Mouse (Mus musculus): ENCODE measurements around the gene Usp39. TPM values are rescaled to one million over a fixed set of nuclear protein-coding genes. Genes with fewer than 3 reads are reported as not detected.

Gene Usp39
- total RNA-seq (2023) = 41.9 TPM

DNA sequence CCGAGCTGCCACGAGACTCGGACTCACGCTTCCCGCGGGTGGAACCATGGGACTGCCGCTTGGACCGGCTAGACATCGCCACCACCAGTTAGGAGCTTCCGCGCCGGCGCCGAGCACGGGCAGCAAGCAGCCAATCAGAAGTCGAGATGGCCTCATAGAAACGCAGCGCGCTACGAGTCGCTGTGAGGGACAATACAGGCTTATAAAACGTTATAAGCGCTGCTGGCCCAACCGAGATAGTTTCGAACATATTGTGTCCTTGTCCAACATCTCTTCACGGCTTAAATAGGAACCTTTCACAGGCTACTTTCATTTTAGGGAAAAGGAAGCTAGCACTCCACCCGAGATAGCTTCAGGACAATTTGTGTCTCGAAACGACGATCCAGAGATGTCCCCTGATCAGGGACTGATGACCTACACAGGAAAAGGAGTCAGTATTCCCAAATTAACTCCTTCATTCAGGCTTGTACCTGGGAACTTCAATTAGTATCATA lies at the start of gene Usp39:
Usp39 (minus strand) TSS at position 111 of the 494 bp plus-strand sequence.

DNA sequence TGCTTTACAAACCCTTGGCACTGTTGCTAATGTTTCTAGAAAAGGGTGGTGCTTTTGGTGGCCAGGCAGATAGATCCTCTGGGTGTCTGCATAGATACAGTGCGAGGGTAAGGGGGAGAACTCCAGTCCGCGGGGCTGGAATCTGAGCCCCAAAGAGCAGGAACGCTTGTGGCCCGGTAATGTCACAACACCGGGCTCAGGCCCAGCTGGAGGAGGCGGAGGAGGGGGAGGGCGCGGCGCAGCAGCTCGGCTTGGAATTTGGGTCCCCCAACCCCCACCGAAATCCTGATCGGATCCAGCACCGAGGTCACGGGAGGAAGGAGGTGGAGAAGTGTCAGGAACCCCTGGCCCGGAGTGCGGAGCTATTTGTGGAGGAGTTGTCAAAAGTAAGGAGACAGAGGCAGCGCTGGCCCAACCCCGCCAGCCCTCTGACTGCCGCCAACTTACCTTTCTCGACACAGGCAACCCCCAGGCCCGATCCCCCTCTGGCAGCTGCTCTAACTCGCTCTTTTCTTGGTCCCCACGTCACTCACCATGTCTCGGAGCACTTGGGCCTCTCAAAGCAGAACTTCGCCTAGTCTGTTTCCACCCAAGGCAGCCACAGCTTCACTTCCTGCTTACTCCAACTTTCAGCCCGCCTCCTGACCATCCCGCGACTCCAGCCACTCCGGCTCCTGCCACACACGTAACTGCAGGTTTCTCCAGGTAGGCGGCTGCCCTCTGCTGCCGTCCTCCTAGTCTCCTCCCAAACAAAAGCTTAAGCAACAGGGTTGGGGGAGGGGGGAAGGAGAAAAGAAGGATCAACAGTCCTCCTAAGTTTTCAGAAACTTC lies 45.2 kb upstream of the Usp39 start, which contains the start of gene Vamp8:
Vamp8 (minus strand) TSS at position 763 of the 831 bp plus-strand sequence.

DNA sequence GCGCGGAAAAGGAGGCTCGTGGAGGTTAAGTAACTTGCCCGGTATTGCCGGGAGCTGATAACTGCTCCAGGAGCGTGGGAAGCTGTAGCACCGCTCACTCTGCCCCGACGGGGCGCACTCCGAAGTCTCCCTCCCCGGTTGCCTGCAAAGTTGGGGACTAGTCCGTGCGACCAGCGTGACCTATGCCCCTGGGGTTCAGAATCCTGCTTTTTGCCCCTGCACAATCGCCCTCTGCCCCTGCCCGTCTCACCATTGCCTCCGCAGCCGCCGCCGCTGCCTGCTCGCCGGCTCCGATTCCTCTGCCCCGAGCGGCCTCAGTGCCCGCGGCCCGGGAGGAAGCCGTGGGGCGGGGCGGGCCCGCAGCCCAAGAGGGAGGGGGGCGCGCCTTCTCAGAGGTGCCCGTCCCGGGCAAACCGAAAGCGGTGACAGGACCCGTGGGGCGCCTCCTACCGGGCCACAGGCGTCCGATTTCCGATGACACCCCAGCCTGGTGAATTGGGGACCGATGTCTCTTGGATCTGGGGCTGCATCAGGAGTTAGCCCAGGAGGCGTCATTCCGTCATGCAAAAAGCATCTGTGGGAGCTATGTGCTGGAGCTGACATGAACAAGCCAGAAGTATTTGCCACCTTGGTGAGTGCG lies 35.3 kb upstream of the Usp39 start, which contains the start of gene Vamp5:
Vamp5 (minus strand) TSS at position 338 of the 640 bp plus-strand sequence.

GRCm38 (mm10) chr6:72366844-72367443 lies 22.0 kb upstream of the Usp39 start, which contains the start of gene Rnf181:
Gene Rnf181, minus strand, starts transcription at chr6:72366956.

DNA sequence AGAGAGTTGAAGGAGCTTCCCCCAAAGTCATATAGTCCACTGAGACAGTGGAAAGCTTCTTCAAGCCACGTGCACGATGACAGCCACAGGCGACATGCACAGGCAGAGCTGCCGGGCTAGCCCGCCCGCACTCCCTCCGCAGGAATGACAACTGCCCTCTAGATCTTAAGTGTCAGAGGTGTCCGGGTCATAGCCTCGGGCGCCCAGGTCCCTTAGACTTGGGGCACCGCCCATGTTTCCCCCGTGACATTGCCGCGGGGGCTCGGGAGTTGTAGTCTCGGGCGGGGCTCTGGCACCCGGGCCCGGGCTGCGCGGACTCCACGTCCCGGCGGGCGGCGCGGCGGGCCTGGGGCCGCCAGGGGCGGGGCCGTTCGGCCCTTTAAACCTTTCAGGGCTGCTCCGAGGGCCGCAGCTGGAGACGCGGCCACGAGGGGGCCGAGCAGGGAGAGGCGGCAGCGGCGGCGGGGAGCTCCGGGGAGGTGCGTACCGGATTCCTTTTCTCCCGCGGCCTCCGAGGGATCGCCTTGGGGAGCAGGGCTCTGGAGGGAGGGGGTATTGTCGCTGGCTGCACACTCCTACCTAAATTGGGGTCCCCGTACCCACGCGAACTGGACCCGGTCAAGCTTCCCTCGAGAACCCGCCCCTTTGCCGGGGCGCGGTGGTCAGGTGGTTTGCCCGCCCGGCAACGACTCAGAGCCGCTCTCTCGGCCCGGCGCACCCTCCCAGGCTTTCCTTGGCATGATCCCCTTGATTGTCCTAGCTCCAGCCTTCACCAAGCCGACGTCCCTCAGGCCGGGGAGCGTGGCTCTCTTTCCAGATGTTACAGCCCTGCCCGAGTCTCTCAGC lies 10.3 kb upstream of the Usp39 start, which contains the start of gene Tmem150a:
Tmem150a (plus strand) TSS at position 382 of the 846 bp plus-strand sequence.

DNA sequence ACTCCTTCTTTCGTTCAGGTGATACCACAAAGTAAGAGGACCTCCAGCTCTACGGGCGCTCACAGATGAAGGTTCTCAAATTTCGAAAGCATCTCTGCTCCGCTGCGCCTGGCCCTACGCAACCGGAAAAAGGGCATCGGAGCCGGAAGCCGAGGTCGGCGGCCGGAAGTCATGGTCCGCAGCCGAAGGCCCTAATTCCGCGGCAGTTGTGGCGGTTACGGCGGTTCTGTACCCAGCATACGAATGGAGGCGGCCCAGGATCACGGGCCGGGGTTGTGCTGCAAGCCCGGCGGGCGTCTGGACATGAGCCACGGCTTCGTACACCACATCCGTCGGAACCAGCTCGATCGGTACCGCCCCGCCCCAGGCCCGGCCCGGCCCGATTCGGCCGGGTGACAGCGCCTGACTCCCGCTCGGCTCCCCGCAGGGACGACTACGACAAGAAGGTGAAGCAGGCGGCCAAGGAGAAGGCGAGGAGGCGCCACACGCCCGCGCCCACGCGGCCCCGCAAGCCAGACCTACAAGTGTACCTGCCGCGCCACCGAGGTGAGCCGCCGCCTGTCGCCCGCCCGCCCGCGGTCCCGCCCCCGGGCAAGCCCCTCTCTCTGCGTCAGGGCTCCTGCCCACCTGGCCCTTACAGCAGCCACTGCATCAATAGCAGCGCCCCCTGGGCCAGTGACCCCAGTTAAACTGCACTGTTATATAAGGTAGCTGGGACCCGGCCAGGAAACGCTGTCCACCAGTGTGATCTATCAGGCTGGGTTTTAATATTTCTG lies 2.4 kb upstream of the Usp39 start, which contains the start of gene 0610030E20Rik:
0610030E20Rik (plus strand) TSS at position 152 of the 776 bp plus-strand sequence.

Other genes starting within 250 kb of the Usp39 start
- gene St3gal5, start 247.6 kb downstream of the Usp39 start, total RNA-seq (2023) = 3.1 TPM
- not detected for gene Atoh8, start 109.6 kb downstream of the Usp39 start, total RNA-seq (2023)
- not detected for gene Sftpb, start 40.6 kb downstream of the Usp39 start, total RNA-seq (2023)
- 37.4 TPM for gene 0610030E20Rik, start 2.1 kb upstream of the Usp39 start, total RNA-seq (2023)
- 4.0 TPM for gene Tmem150a, start 10.3 kb upstream of the Usp39 start, total RNA-seq (2023)
- gene Rnf181, start 21.8 kb upstream of the Usp39 start, total RNA-seq (2023) = 60.6 TPM
- 13.3 TPM for gene Vamp5, start 35.3 kb upstream of the Usp39 start, total RNA-seq (2023)
- 57.2 TPM for gene Vamp8, start 45.5 kb upstream of the Usp39 start, total RNA-seq (2023)
- gene Ggcx, start 69.1 kb upstream of the Usp39 start, total RNA-seq (2023) = 13.5 TPM
- 190 TPM for gene Mat2a, start 94.4 kb upstream of the Usp39 start, total RNA-seq (2023)
- gene Sh2d6, start 176.5 kb upstream of the Usp39 start, total RNA-seq (2023) = not detected
- gene Capg, start 199.2 kb upstream of the Usp39 start, total RNA-seq (2023) = 42.4 TPM